Mouse (Mus musculus): Measurements from ENCODE around the gene Mtrex.

The Mtrex gene

GRCm38 (mm10) chr13:112825479-112825878, 101.7 kb downstream of the Mtrex start:
- DNase-seq (ENCODE audit: low read depth, low spot score) = no peak

GRCm38 (mm10) chr13:112823911-112824648, 103.1 kb downstream of the Mtrex start:
- peak; percentile 32 for DNase-seq (ENCODE audit: low read depth, low spot score)

GRCm38 (mm10) chr13:112823236-112823910, 103.8 kb downstream of the Mtrex start:
- no peak for DNase-seq (ENCODE audit: low read depth, low spot score)

DNA sequence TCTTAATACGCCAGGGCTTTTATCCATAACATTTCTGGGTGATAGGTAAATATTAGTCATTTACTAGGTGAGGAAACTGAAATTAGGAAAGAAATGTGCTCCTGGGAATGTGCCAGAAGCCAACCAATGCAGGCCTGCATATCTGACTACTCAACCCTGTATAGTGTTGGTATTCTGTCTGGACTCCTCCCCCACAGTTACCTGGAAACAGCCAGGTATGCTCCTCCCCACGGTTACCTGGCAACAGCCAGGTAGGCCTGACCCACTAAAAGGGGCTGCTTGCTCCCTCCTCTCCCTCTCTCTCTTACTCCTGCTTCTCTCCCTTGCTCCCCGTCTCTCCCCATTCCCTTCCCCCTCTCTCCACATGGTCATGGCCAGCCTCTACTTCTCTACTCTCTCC, 104.8 kb downstream of the Mtrex start:
- DNase-seq (ENCODE audit: low read depth, low spot score) = no peak

DNA sequence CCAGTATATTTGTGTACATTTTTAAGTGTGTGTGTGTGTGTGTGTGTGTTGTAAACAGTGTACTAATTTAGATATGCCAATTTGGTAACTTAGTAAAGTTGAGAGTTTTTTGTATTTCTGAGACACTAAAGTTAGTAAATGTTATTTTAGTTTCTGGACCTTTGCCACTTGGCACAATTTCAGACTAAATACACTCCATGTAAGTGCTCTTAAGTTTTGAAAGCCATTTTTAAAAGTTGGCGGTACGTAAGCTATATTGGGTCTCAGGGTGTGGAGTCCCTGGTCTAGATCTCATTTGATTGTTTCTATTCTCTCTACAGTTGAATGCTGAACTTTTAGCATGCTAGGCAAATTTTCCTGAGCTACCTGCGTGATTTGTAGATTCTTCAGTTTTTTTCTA, 109.1 kb downstream of the Mtrex start:
- DNase-seq (ENCODE audit: low read depth, low spot score) = no peak
